Mouse (Mus musculus): ENCODE measurements around the gene Mtmr4.

- TF ChIP-seq GATA1 (IDR thresholded peaks at IDR 0.05; ENCODE audit: borderline replicate concordance, low read length) (no peak), FLI1 (IDR thresholded peaks at IDR 0.05; ENCODE audit: low read length) (no peak)
Observed at GRCm38 (mm10) chr11:87611547-87611946, 19.6 kb downstream of the Mtmr4 start.

Data from megakaryocyte, embryonic 14.5 days (primary cell).